8 mouse cellular contexts compared by ENCODE assay signal in the genomic region with DNA sequence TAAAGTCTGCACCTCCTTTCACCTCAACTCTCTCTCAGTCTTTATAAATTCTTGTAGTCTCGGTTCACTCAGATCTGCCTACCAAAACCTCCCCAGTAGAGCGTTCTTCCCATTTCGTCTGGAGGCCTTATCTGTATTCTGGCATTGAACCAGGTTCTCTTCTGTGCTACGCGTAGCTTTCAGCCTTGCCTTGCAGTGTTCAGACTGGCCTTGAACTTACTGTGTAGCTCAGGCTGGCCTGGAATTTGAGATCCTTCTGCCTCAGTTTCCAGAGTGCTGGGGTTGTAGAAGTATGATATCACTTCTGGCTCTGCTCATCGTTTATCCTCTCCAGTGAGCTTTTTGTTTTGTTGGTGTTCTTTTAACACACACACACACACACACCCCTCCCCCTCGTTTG. TPM values are rescaled to one million over a fixed set of nuclear protein-coding genes. Genes with fewer than 3 reads are reported as not detected.
A peak's percentile ranks its signal among the peaks of the same experiment; 100 is the strongest.
DNase-seq lines count a peak whose midpoint lies in the region; ATAC-seq and TF ChIP-seq lines count a peak whose summit lies in the region.

No protein-coding gene starts in this region.

- H3K27me3 ChIP-seq in lung, embryonic 15.5 days, result no peaks in the 10 kb centered on the region
- H3K27me3 ChIP-seq in embryonic facial prominence, embryonic 10.5 days (replicated peaks; ENCODE audit: low read depth, poor library complexity, severe bottlenecking), result no peaks in the 10 kb centered on the region
- H3K27me3 ChIP-seq in hindbrain, postnatal 0 days (ENCODE audit: insufficient read depth, low read length), result no peaks in the 10 kb centered on the region
- no peaks in the 10 kb centered on the region for H3K27me3 ChIP-seq in neural tube, embryonic 12.5 days (replicated peaks)

- H3K4me2 ChIP-seq in lung, embryonic 15.5 days, result peak overlapping the region; percentile 85
- peak overlapping the region; percentile 89 for H3K4me2 ChIP-seq in hindbrain, postnatal 0 days (ENCODE audit: low read depth, low read length)
- H3K4me2 ChIP-seq in neural tube, embryonic 12.5 days (replicated peaks), result peak overlapping the region; percentile 83

- ATAC-seq in lung, embryonic 15.5 days (ENCODE audit: borderline replicate concordance, extremely low read depth, low FRiP score, low TSS enrichment), result no peak
- ATAC-seq in hindbrain, postnatal 0 days, result no peak
- no peak for ATAC-seq in neural tube, embryonic 12.5 days (ENCODE audit: low FRiP score, low read depth)

- peak overlapping the region; percentile 55; the same call in 1 of the 2 replicates for H3K9ac ChIP-seq in lung, embryonic 15.5 days
- H3K9ac ChIP-seq in hindbrain, postnatal 0 days (replicated peaks; ENCODE audit: low read length), result peak overlapping the region; percentile 78
- H3K9ac ChIP-seq in neural tube, embryonic 12.5 days, result peak overlapping the region; percentile 70; the same call in 1 of the 2 replicates

- peaks cover 27% of the 10 kb centered on the region for H3K4me1 ChIP-seq in lung, embryonic 15.5 days
- peaks cover 34% of the 10 kb centered on the region for H3K4me1 ChIP-seq in embryonic facial prominence, embryonic 10.5 days
- no peaks in the 10 kb centered on the region for H3K4me1 ChIP-seq in hindbrain, postnatal 0 days (ENCODE audit: insufficient read depth, low read length)
- H3K4me1 ChIP-seq in neural tube, embryonic 12.5 days, result peaks cover 19% of the 10 kb centered on the region

- H3K9me3 ChIP-seq in lung, embryonic 15.5 days, result no peaks in the 10 kb centered on the region
- H3K9me3 ChIP-seq in embryonic facial prominence, embryonic 10.5 days, result no peaks in the 10 kb centered on the region
- no peaks in the 10 kb centered on the region for H3K9me3 ChIP-seq in hindbrain, postnatal 0 days (ENCODE audit: low read length)
- H3K9me3 ChIP-seq in neural tube, embryonic 12.5 days, result no peaks in the 10 kb centered on the region

- DNase-seq in lung, postnatal 14 days, result no peak
- DNase-seq in embryonic facial prominence, embryonic 10.5 days (ENCODE audit: low spot score), result no peak
- DNase-seq in hindbrain, postnatal 0 days (ENCODE audit: low spot score), result peak; percentile 25
- DNase-seq in layer of hippocampus, adult 9-11 months, result no peak
- no peak for DNase-seq in frontal cortex, postnatal 10 days (ENCODE audit: low spot score in 2 of 2)
- DNase-seq in left cerebral cortex, postnatal 36 days (ENCODE audit: low spot score in 2 of 2), result no peak

- WGBS in lung, embryonic 15.5 days, result 13% methylated on average over 7 of the region's 7 CpGs
- WGBS in embryonic facial prominence, embryonic 10.5 days, result 37% methylated on average over 7 of the region's 7 CpGs
- WGBS in hindbrain, postnatal 0 days, result 9% methylated on average over 7 of the region's 7 CpGs
- 27% methylated on average over 7 of the region's 7 CpGs for WGBS in neural tube, embryonic 12.5 days

- peak overlapping the region; percentile 67 for H3K4me3 ChIP-seq in lung, embryonic 15.5 days
- H3K4me3 ChIP-seq in embryonic facial prominence, embryonic 10.5 days, result peak overlapping the region; percentile 91
- peak overlapping the region; percentile 75 for H3K4me3 ChIP-seq in hindbrain, postnatal 0 days (ENCODE audit: low read length)
- peak overlapping the region; percentile 60 for H3K4me3 ChIP-seq in neural tube, embryonic 12.5 days

- H3K27ac ChIP-seq in lung, embryonic 15.5 days, result peak overlapping the region; percentile 82
- H3K27ac ChIP-seq in embryonic facial prominence, embryonic 10.5 days (replicated peaks), result no peak overlapping the region
- H3K27ac ChIP-seq in hindbrain, postnatal 0 days, result peak overlapping the region; percentile 69; the same call in 1 of the 2 replicates
- no peak overlapping the region for H3K27ac ChIP-seq in neural tube, embryonic 12.5 days

- H3K36me3 ChIP-seq in lung, embryonic 15.5 days, result peaks cover 28% of the 10 kb centered on the region
- peaks cover 49% of the 10 kb centered on the region for H3K36me3 ChIP-seq in embryonic facial prominence, embryonic 10.5 days (replicated peaks)
- peaks cover 21% of the 10 kb centered on the region; the same call in 1 of the 2 replicates for H3K36me3 ChIP-seq in hindbrain, postnatal 0 days (ENCODE audit: insufficient read depth, low read length)
- H3K36me3 ChIP-seq in neural tube, embryonic 12.5 days, result peaks cover 33% of the 10 kb centered on the region

- TF ChIP-seq CTCF in hindbrain, postnatal 0 days (IDR thresholded peaks at IDR 0.05; ENCODE audit: low read depth), result no peak

- intact Hi-C loops in left cerebral cortex, postnatal 36 days (cut with DNase I), result no loop called here

RNA-seq across cellular contexts. Expression of gene Lmln, which starts 0.9 kb away (rescaled TPM):
- 1.7 and 4.2 TPM in 2 replicates for polyA plus RNA-seq in lung, embryonic 15.5 days (2015; fragmentation: Nextera tagmentation; extraction: Ambion mirVana)
- polyA plus RNA-seq in embryonic facial prominence, embryonic 10.5 days (2016; fragmentation: Nextera tagmentation; extraction: Ambion mirVana), result 2.6 and 3.7 TPM in 2 replicates
- total RNA-seq in hindbrain, postnatal 0 days (2014; rRNA removed), result 5.2 and 6.1 TPM in 2 replicates
- polyA plus RNA-seq in hindbrain, postnatal 0 days (2015; fragmentation: Nextera tagmentation; extraction: Ambion mirVana), result 2.5 and 3.1 TPM in 2 replicates
- 2.9 and 4.6 TPM in 2 replicates for polyA plus RNA-seq in neural tube, embryonic 12.5 days (2016; fragmentation: Nextera tagmentation; extraction: Ambion mirVana)
- total RNA-seq in left cerebral cortex, postnatal 36 days (2021), result 10 to 100 TPM; 10.3 to 11.9 TPM

RNA-seq across cellular contexts. Expression of gene Rpl35a, which starts 7.0 kb away (rescaled TPM):
- polyA plus RNA-seq in lung, embryonic 15.5 days (2015; fragmentation: Nextera tagmentation; extraction: Ambion mirVana), result 891 and 974 TPM in 2 replicates
- 1,025 and 1,052 TPM in 2 replicates for polyA plus RNA-seq in embryonic facial prominence, embryonic 10.5 days (2016; fragmentation: Nextera tagmentation; extraction: Ambion mirVana)
- 473 and 560 TPM in 2 replicates for total RNA-seq in hindbrain, postnatal 0 days (2014; rRNA removed)
- polyA plus RNA-seq in hindbrain, postnatal 0 days (2015; fragmentation: Nextera tagmentation; extraction: Ambion mirVana), result 486 and 490 TPM in 2 replicates
- 643 and 651 TPM in 2 replicates for polyA plus RNA-seq in neural tube, embryonic 12.5 days (2016; fragmentation: Nextera tagmentation; extraction: Ambion mirVana)
- 100 to 1,000 TPM; 266 to 277 TPM for total RNA-seq in left cerebral cortex, postnatal 36 days (2021)

RNA-seq across cellular contexts. Expression of gene Iqcg, which starts 7.2 kb away (rescaled TPM):
- 4.1 and 4.3 TPM in 2 replicates for polyA plus RNA-seq in lung, embryonic 15.5 days (2015; fragmentation: Nextera tagmentation; extraction: Ambion mirVana)
- 2.1 and 3.6 TPM in 2 replicates for polyA plus RNA-seq in embryonic facial prominence, embryonic 10.5 days (2016; fragmentation: Nextera tagmentation; extraction: Ambion mirVana)
- total RNA-seq in hindbrain, postnatal 0 days (2014; rRNA removed), result 2.0 and 5.7 TPM in 2 replicates
- 4.8 and 5.9 TPM in 2 replicates for polyA plus RNA-seq in hindbrain, postnatal 0 days (2015; fragmentation: Nextera tagmentation; extraction: Ambion mirVana)
- 3.9 and 4.5 TPM in 2 replicates for polyA plus RNA-seq in neural tube, embryonic 12.5 days (2016; fragmentation: Nextera tagmentation; extraction: Ambion mirVana)
- 1 to 10 TPM; 5.4 to 5.8 TPM for total RNA-seq in left cerebral cortex, postnatal 36 days (2021)

Comparison
In these comparisons a context has a peak if more than half of its experiments do, and no peak if none do; other contexts are left out.
1. H3K27ac ChIP-seq: peak in lung, embryonic 15.5 days (single experiment) and hindbrain, postnatal 0 days (single experiment); none in embryonic facial prominence, embryonic 10.5 days (single experiment) and neural tube, embryonic 12.5 days (single experiment).
2. Peak in every context shown above with its lines, with median percentiles within 50 percentile points of each other: H3K4me2 ChIP-seq, H3K4me3 ChIP-seq and H3K9ac ChIP-seq.